Mouse (Mus musculus) heart, embryonic 14.5 days (tissue): Measurements from ENCODE around the gene Stk16. TPM values are rescaled to one million over a fixed set of nuclear protein-coding genes. Genes with fewer than 3 reads are reported as not detected.

Experiments used
- ATAC-seq: fragments of 200-750 bp; cut with Nextera tagmentation; 2 replicates; pipeline ENCODE4 v1.8.0; 2017; ENCODE audit warnings: low read depth, moderate TSS enrichment; ENCODE audit not compliant: insufficient number of reproducible peaks, insufficient read depth, low FRiP score
- H3K27ac ChIP-seq, 2 experiments: fragments of 200-500 bp in 1 of 2; fragments of 300-500 bp in 1 of 2; sonication (generic) in 1 of 2; replicated peaks in 1 of 2; 2 replicates each; pipeline ENCODE4 v1.5.1; 2012 to 2014; ENCODE audit warnings: low read depth in 2 of 2, low read length in 2 of 2, control low read depth in 1 of 2, mild to moderate bottlenecking in 1 of 2, mixed read lengths in 1 of 2; ENCODE audit not compliant: control insufficient read depth in 1 of 2, insufficient read depth in 1 of 2
- H3K27me3 ChIP-seq: fragments of 300-500 bp; sonication (generic); 2 replicates; pipeline ENCODE4 v1.6.1; 2014; ENCODE audit warnings: mild to moderate bottlenecking, low read length, control low read depth; ENCODE audit not compliant: control insufficient read depth, insufficient read depth
- H3K36me3 ChIP-seq: fragments of 300-500 bp; sonication (generic); 2 replicates; pipeline ENCODE4 v1.6.1; 2014; ENCODE audit warnings: mild to moderate bottlenecking, control low read depth, low read length, mixed read lengths; ENCODE audit not compliant: control insufficient read depth, insufficient read depth
- H3K4me1 ChIP-seq, 2 experiments: fragments of 200-500 bp in 1 of 2; fragments of 300-500 bp in 1 of 2; sonication (generic) in 1 of 2; 2 replicates each; pipeline ENCODE4 v1.6.1; 2012 to 2014; ENCODE audit warnings: low read length in 2 of 2, control low read depth in 1 of 2, mixed read lengths in 1 of 2; ENCODE audit not compliant: control insufficient read depth in 2 of 2, insufficient read depth in 2 of 2
- H3K4me2 ChIP-seq: fragments of 300-500 bp; sonication (generic); 2 replicates; pipeline ENCODE4 v1.6.1; 2014; ENCODE audit warnings: mild to moderate bottlenecking, low read length
- H3K4me3 ChIP-seq, 2 experiments: fragments of 200-500 bp in 1 of 2; fragments of 300-500 bp in 1 of 2; sonication (generic) in 1 of 2; 2 replicates each; pipeline ENCODE4 v1.5.1; 2012 to 2014; ENCODE audit warnings: low read length in 2 of 2, mild to moderate bottlenecking in 2 of 2, control low read depth in 1 of 2, low read depth in 1 of 2, moderate library complexity in 1 of 2; ENCODE audit not compliant: control insufficient read depth in 1 of 2, insufficient read depth in 1 of 2
- H3K9ac ChIP-seq: fragments of 300-500 bp; sonication (generic); 2 replicates; pipeline ENCODE4 v1.6.1; 2014; ENCODE audit warnings: mild to moderate bottlenecking, low read length
- H3K9me3 ChIP-seq: fragments of 300-500 bp; sonication (generic); 2 replicates; pipeline ENCODE4 v1.6.1; 2016; ENCODE audit warnings: low read length, control low read depth; ENCODE audit not compliant: control insufficient read depth
- WGBS: fragments of 180-500 bp; shearing (Covaris S2); extraction: QIAGEN DNeasy Blood & Tissue Kit; methylation state at CpG from one replicate; pipeline ENCODE4 v1.1.7; 2014; 5-methylcytosine and 5-hydroxymethylcytosine counted together
- polyA plus RNA-seq: library from polyadenylated mRNA; unstranded; fragments of >200 nt; fragmentation: Nextera tagmentation; extraction: Ambion mirVana; gene quantifications from 2 replicates; pipeline ENCODE4 v1.2.1, GENCODE M21; 2014

Stk16 gene
- polyA plus RNA-seq, 1 experiment from 2014 or later = 86.2 TPM

DNA sequence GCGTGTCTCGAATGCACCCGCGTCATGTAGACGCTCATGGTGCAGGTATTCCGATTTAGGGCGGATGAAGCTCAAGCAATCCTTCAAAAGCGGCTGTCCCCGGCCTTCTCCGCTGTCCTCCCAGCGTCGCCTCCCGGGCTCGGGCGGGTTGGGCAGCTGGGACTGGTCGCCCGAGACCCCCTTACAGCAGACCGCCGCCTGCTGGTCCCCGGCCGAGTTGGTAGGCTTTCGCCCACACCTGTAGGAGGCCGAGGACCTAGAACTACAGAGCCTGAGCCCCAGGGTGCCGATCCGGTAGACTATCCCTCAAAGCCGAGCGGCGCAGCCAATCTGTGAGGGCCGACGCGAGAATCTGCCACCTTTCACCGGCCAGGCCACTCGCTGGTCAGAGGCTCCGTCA is 8.9 kb downstream of the Stk16 start, which contains the start of gene Tuba4a:
Tuba4a (minus strand) TSS at position 335 of the 400 bp plus-strand sequence.
- 0% methylated on average over 34 of the region's 34 CpGs for WGBS
- H3K27ac ChIP-seq = peak within 1 kb of the TSS in 1 of 2 experiments; percentile 21; a peak in 1 of 4 replicates
- peak within 1 kb of the TSS; percentile 52 to 63 for H3K4me3 ChIP-seq
- peaks cover 29% of the 10 kb centered on the region for H3K27me3 ChIP-seq
- H3K4me2 ChIP-seq = peak within 1 kb of the TSS; percentile 88
- H3K9ac ChIP-seq = peak within 1 kb of the TSS; percentile 77
- ATAC-seq = peak; percentile 17; the same call in 1 of the 2 replicates
- H3K9me3 ChIP-seq = no peaks in the 10 kb centered on the region
- H3K36me3 ChIP-seq = peaks cover 18% of the 10 kb centered on the region
- H3K4me1 ChIP-seq = peaks cover 4 to 9% of the 10 kb centered on the region in 2 experiments

GRCm38 (mm10) chr1:75221538-75221937 is 10.9 kb downstream of the Stk16 start:
- no peak overlapping the region for H3K9ac ChIP-seq
- peaks cover 4 to 9% of the 10 kb centered on the region in 2 experiments for H3K4me1 ChIP-seq
- no peaks in the 10 kb centered on the region for H3K9me3 ChIP-seq
- H3K4me3 ChIP-seq = no peak overlapping the region
- WGBS = 71% methylated on average over 3 of the region's 3 CpGs
- no peak overlapping the region for H3K4me2 ChIP-seq
- no peak for ATAC-seq
- no peak overlapping the region for H3K27ac ChIP-seq
- peaks cover 29% of the 10 kb centered on the region for H3K27me3 ChIP-seq
- no peaks in the 10 kb centered on the region for H3K36me3 ChIP-seq

DNA sequence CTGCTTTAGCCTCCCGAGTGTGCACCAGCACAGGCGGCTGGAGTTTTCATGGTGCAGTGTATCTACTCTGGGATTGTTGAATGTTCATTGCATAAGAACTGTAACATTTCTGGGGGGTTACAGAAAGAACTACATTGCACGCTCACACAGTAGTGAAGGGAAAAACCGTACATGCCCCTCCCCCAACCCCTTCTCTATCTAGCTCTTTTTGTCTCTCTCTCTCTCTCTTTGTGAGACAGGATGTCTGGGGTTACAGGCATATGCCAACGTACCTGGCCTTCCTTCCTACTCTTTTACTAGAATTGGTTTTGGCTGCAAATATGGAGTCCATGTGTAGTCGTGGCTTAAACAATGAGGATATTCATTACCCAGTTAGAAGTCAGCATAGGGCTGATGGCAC is 12.3 kb downstream of the Stk16 start:
- Histone ChIP-seq H3K4me2 (no peak overlapping the region), H3K4me1 (peaks cover 7 to 13% of the 10 kb centered on the region in 2 experiments), H3K9ac (no peak overlapping the region), H3K27me3 (peaks cover 26% of the 10 kb centered on the region), H3K36me3 (no peaks in the 10 kb centered on the region), H3K9me3 (no peaks in the 10 kb centered on the region), H3K4me3 (no peak overlapping the region), H3K27ac (no peak overlapping the region)
- ATAC-seq = no peak
- 69% methylated on average over 6 of the region's 6 CpGs for WGBS

- H3K9ac ChIP-seq = no peak overlapping the region
- peaks cover 7 to 9% of the 10 kb centered on the region in 2 experiments; a peak in 3 of 4 replicates for H3K4me1 ChIP-seq
- no peak overlapping the region for H3K4me3 ChIP-seq
- no peaks in the 10 kb centered on the region for H3K36me3 ChIP-seq
- 58% methylated on average over 6 of the region's 6 CpGs for whole genome bisulfite sequencing
- no peak overlapping the region for H3K27ac ChIP-seq
- H3K27me3 ChIP-seq = peaks cover 24% of the 10 kb centered on the region
- ATAC-seq = no peak
- no peak overlapping the region for H3K4me2 ChIP-seq
- H3K9me3 ChIP-seq = no peaks in the 10 kb centered on the region
These were observed 12.9 kb downstream of the Stk16 start for GRCm38 (mm10) chr1:75223532-75223931.

DNA sequence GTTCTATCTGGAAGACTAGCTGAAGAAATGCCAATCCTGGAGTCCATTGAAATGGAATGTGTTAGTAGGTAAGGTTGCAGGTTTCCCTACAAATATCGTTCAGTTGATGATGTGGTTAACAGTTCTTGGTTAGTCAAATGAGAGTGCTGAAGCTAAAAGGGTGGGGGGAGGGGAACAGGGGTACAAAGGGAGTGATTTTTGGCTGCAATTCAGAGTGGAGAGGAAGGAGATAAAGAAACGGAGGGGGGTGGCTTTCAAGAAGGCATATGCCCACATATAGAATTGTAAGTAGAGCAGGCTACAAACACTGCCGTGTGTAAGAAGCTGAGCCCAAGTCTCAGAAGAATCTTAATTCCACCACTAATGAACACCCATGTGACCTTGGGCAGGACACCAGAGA is 14.8 kb downstream of the Stk16 start:
- Histone ChIP-seq H3K9ac (no peak overlapping the region), H3K27me3 (peaks cover 12% of the 10 kb centered on the region), H3K4me3 (no peak overlapping the region), H3K27ac (no peak overlapping the region), H3K9me3 (no peaks in the 10 kb centered on the region), H3K4me1 (peaks cover 3% of the 10 kb centered on the region in 2 experiments; a peak in 2 of 4 replicates), H3K36me3 (no peaks in the 10 kb centered on the region), H3K4me2 (no peak overlapping the region)
- 33% methylated on average over 3 of the region's 3 CpGs for WGBS
- no peak for ATAC-seq

DNA sequence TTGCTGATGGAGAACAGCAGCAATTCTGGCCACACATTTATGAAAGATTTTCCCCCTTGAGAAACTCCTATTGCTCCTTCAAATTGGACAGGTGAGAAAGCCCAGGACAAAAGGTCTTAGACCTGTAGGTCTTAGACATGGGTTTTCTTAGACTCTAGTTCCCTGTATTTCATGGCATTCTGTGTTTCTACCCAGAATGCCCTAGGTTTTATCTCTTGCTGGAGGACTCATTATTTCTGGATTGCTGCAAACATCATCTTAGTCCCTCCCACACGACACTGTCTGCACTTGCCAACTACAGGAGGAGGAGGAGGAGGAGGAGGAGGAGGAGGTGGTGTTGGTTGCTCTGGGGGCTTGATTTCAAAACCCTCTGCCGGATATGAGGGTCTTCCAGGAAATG is 15.5 kb downstream of the Stk16 start:
- no peak for ATAC-seq
- H3K36me3 ChIP-seq = no peaks in the 10 kb centered on the region

GRCm38 (mm10) chr1:75227653-75228052 is 17.0 kb downstream of the Stk16 start:
- no peaks in the 10 kb centered on the region for H3K36me3 ChIP-seq
- no peak overlapping the region for H3K9ac ChIP-seq
- peak overlapping the region in 1 of 2 experiments; percentile 57; a peak in 2 of 4 replicates for H3K27ac ChIP-seq
- H3K27me3 ChIP-seq = no peaks in the 10 kb centered on the region
- peaks cover 3% of the 10 kb centered on the region in 2 experiments; a peak in 2 of 4 replicates for H3K4me1 ChIP-seq
- ATAC-seq = no peak
- no peak overlapping the region for H3K4me3 ChIP-seq
- H3K9me3 ChIP-seq = no peaks in the 10 kb centered on the region
- WGBS = 61% methylated on average over 1 of the region's 1 CpGs
- H3K4me2 ChIP-seq = no peak overlapping the region

More for the DNA sequence above, 15.5 kb downstream of the Stk16 start:
- Histone ChIP-seq H3K4me3 (no peak overlapping the region), H3K9ac (no peak overlapping the region), H3K27me3 (peaks cover 6% of the 10 kb centered on the region), H3K4me2 (no peak overlapping the region), H3K27ac (no peak overlapping the region), H3K4me1 (peaks cover 3% of the 10 kb centered on the region in 2 experiments; a peak in 2 of 4 replicates), H3K9me3 (no peaks in the 10 kb centered on the region)
- 51% methylated on average over 2 of the region's 2 CpGs for WGBS

- ATAC-seq = no peak
- Histone ChIP-seq H3K27me3 (no peaks in the 10 kb centered on the region), H3K4me1 (peaks cover 3% of the 10 kb centered on the region in 2 experiments; a peak in 2 of 4 replicates), H3K4me2 (no peak overlapping the region), H3K4me3 (no peak overlapping the region), H3K9ac (no peak overlapping the region), H3K9me3 (no peaks in the 10 kb centered on the region), H3K27ac (no peak overlapping the region), H3K36me3 (no peaks in the 10 kb centered on the region)
- 56% methylated on average over 4 of the region's 4 CpGs for WGBS
These were observed 18.5 kb downstream of the Stk16 start for GRCm38 (mm10) chr1:75229158-75229557.
